Mouse (Mus musculus): ENCODE measurements around the gene Rdh5.

DNA sequence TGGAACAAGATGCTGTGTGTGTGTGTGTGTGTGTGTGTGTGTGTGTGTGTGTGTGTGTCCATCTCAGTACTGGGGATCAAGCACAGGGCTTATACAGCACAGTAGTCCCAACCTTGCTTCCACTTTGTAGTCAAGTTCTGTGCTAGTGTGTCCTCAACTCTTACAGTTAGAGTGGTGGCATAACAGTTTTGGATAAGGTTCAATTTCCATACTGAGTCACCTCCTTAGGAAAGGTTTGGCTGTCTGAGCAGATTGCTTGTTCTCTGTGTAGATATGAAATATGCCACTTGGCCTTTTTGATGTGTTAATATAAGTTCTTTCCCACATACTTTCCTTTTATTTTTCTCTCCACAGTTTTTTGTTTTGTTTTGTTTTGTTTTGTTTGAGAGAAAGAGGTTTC, 44.4 kb downstream of the Rdh5 start:
- TF ChIP-seq CTCF (IDR thresholded peaks at IDR 0.05; ENCODE audit: low read depth, low read length) (no peak), POLR2A (IDR thresholded peaks at IDR 0.05; ENCODE audit: borderline replicate concordance, low read depth, low read length) (no peak)
